Mouse (Mus musculus) MEL-GATA-1-ER (cell line): ENCODE measurements around the gene Kazn.

Experiments
- DNase-seq: peaks from one replicate; pipeline ENCODE4 v3.0.0-alpha.2; 2012; ENCODE audit warnings: low read depth; ENCODE audit errors: extremely low read depth

Kazn gene

GRCm38 (mm10) chr4:142242164-142242563 lies 3.0 kb upstream of the Kazn start:
- no peak for DNase-seq

GRCm38 (mm10) chr4:142240874-142241273 lies 1.7 kb upstream of the Kazn start:
- DNase-seq = no peak

GRCm38 (mm10) chr4:142238486-142239239 lies 538 bp downstream of the Kazn start:
- DNase-seq = no peak

GRCm38 (mm10) chr4:142238041-142238440 lies 1.2 kb downstream of the Kazn start:
- no peak for DNase-seq

GRCm38 (mm10) chr4:142236681-142237080 lies 2.5 kb downstream of the Kazn start:
- no peak for DNase-seq

GRCm38 (mm10) chr4:142235426-142235825 lies 3.8 kb downstream of the Kazn start:
- no peak for DNase-seq

GRCm38 (mm10) chr4:142234828-142235227 lies 4.4 kb downstream of the Kazn start:
- no peak for DNase-seq

GRCm38 (mm10) chr4:142228821-142229575 lies 10.2 kb downstream of the Kazn start:
- no peak for DNase-seq

GRCm38 (mm10) chr4:142223898-142224645 lies 15.1 kb downstream of the Kazn start:
- no peak for DNase-seq

GRCm38 (mm10) chr4:142222385-142222784 lies 16.8 kb downstream of the Kazn start:
- no peak for DNase-seq

GRCm38 (mm10) chr4:142221757-142222072 lies 17.5 kb downstream of the Kazn start:
- no peak for DNase-seq

GRCm38 (mm10) chr4:142221025-142221756 lies 18.0 kb downstream of the Kazn start:
- DNase-seq = no peak

- DNase-seq = no peak
Observed at GRCm38 (mm10) chr4:142218997-142219396, 20.2 kb downstream of the Kazn start.

GRCm38 (mm10) chr4:142217048-142217447 lies 22.2 kb downstream of the Kazn start:
- DNase-seq = no peak

GRCm38 (mm10) chr4:142215760-142216159 lies 23.4 kb downstream of the Kazn start:
- no peak for DNase-seq

GRCm38 (mm10) chr4:142214532-142214931 lies 24.7 kb downstream of the Kazn start:
- no peak for DNase-seq

GRCm38 (mm10) chr4:142212425-142212824 lies 26.8 kb downstream of the Kazn start:
- DNase-seq = no peak

- DNase-seq = no peak
Observed at GRCm38 (mm10) chr4:142209884-142210283, 29.3 kb downstream of the Kazn start.

- no peak for DNase-seq
Observed at GRCm38 (mm10) chr4:142209476-142209875, 29.7 kb downstream of the Kazn start.

- DNase-seq = no peak
Observed at GRCm38 (mm10) chr4:142205693-142206092, 33.5 kb downstream of the Kazn start.

- no peak for DNase-seq
Observed at GRCm38 (mm10) chr4:142196626-142197025, 42.6 kb downstream of the Kazn start.
